Mouse (Mus musculus) urinary bladder, postnatal 25 days (tissue): ENCODE measurements around the gene Rasip1.

Source experiments
- DNase-seq: peaks from one replicate; pipeline ENCODE4 v3.0.0; 2022; ENCODE audit warnings: low spot score

The Rasip1 gene

GRCm38 (mm10) chr7:45624718-45625117 lies 2.6 kb upstream of the Rasip1 start:
- DNase-seq, result no peak

- no peak for DNase-seq
Observed at GRCm38 (mm10) chr7:45625481-45625880, 1.8 kb upstream of the Rasip1 start.

- DNase-seq, result no peak
Observed at GRCm38 (mm10) chr7:45626571-45627076, 664 bp upstream of the Rasip1 start.

- DNase-seq, result peak; percentile 93
Observed at GRCm38 (mm10) chr7:45628364-45629294, 1.3 kb downstream of the Rasip1 start.

- DNase-seq, result no peak
Observed at GRCm38 (mm10) chr7:45630064-45630907, 3.0 kb downstream of the Rasip1 start.

GRCm38 (mm10) chr7:45632499-45632898 lies 5.2 kb downstream of the Rasip1 start:
- no peak for DNase-seq

- DNase-seq, result no peak
Observed at GRCm38 (mm10) chr7:45634946-45635681, 7.8 kb downstream of the Rasip1 start.

GRCm38 (mm10) chr7:45635711-45636688 lies 8.7 kb downstream of the Rasip1 start:
- DNase-seq, result no peak

- no peak for DNase-seq
Observed at GRCm38 (mm10) chr7:45637710-45638109, 10.4 kb downstream of the Rasip1 start.

GRCm38 (mm10) chr7:45638623-45639401 lies 11.5 kb downstream of the Rasip1 start:
- DNase-seq, result peak; percentile 79

GRCm38 (mm10) chr7:45639561-45640027 lies 12.3 kb downstream of the Rasip1 start, which contains the start of gene Mamstr:
Gene Mamstr (plus strand): TSS chr7:45639977.
- no peak for DNase-seq

- DNase-seq, result no peak
Observed at GRCm38 (mm10) chr7:45640191-45640957, 13.1 kb downstream of the Rasip1 start.

- no peak for DNase-seq
Observed at GRCm38 (mm10) chr7:45641391-45642040, 14.2 kb downstream of the Rasip1 start.

- no peak for DNase-seq
Observed at GRCm38 (mm10) chr7:45642083-45642482, 14.8 kb downstream of the Rasip1 start.

- DNase-seq, result no peak
Observed at GRCm38 (mm10) chr7:45642503-45643255, 15.4 kb downstream of the Rasip1 start.

- DNase-seq, result peak; percentile 83
Observed at GRCm38 (mm10) chr7:45643441-45644178, 16.3 kb downstream of the Rasip1 start.

GRCm38 (mm10) chr7:45644183-45644582 lies 16.9 kb downstream of the Rasip1 start:
- DNase-seq, result no peak
